Mouse (Mus musculus) bone marrow macrophage, adult 2 months (primary cell): Measurements from ENCODE around the gene Cdc20b.

Source experiments
- CTCF ChIP-seq: IDR thresholded peaks from 2 replicates; pipeline ENCODE4 v1.5.1; 2012; ENCODE audit warnings: low read depth, mild to moderate bottlenecking, low read length, moderate library complexity
- POLR2A ChIP-seq: IDR thresholded peaks from 2 replicates; pipeline ENCODE4 v1.6.1; 2012; ENCODE audit warnings: mild to moderate bottlenecking, low read depth, low read length, borderline replicate concordance

DNA sequence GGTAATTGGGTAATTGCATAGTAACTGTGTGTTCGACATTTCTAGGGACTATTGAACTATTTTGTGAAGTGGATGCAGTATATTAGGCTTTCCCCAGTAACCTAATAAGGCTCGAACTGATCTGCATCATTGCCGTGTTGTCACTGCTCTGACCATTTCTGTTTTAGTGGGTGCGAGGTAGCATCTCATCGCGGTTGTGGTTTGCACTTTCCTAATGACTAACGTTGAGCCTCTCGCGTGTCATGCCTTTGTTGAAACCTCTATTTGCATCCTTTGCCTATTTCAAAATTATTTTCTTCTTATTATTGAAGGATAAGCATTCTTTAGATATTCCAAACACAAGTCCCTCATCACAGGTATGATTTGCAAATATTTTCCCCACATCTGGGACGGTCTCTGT is 69.8 kb downstream of the Cdc20b start:
- no peak for TF ChIP-seq POLR2A
- no peak for TF ChIP-seq CTCF
